Mouse (Mus musculus): Measurements from ENCODE around the gene Cenps.

DNA sequence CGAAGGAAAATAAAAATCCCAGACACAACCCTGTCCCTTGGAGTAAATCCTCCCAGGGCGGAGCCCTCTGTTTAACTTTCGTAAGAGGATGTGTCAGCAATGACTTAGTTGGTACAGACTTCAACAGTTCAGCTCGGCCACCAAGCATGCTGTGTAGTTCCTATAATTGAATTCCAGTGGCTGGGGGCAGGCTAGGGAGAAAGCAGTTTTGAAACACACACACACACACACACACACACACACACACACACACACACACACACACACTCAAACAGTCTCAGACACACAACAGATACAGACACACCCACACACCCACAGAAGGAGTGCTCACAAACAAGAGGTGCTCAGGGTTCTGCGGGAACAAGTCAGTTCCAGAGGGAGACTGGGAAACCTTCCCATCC, 34.2 kb upstream of the Cenps start:
- TF ChIP-seq POLR2A (IDR thresholded peaks at IDR 0.05; ENCODE audit: low read depth, low read length) (no peak), CTCF (conservative IDR thresholded peaks at IDR 0.05; ENCODE audit: insufficient read depth, insufficient read length, low read depth, low read length) (no peak)
